Mouse (Mus musculus): ENCODE results near the gene Srp54c. TPM values are rescaled to one million over a fixed set of nuclear protein-coding genes. Genes with fewer than 3 reads are reported as not detected.

Srp54c gene
- polyA plus RNA-seq (2014; fragmentation: Illumina TruSeq; extraction: RNeasy Lipid Tissue Mini Kit (QIAGEN cat#74804); ENCODE audit: low read depth, low replicate concordance), result 145 TPM

GRCm38 (mm10) chr12:55229626-55230519, at the start of gene Srp54c:
Gene Srp54c (plus strand): TSS chr12:55230168.

GRCm38 (mm10) chr12:55199306-55199705, 30.7 kb upstream of the Srp54c start, which contains the start of gene 1700047I17Rik2:
Gene 1700047I17Rik2 (plus strand): TSS chr12:55199592.

GRCm38 (mm10) chr12:55299336-55299735, 69.4 kb downstream of the Srp54c start, which contains the start of gene 1110008L16Rik:
Gene 1110008L16Rik (plus strand): TSS chr12:55299577.

GRCm38 (mm10) chr12:55302485-55303441, 72.8 kb downstream of the Srp54c start, which contains the start of gene Ppp2r3c:
Gene Ppp2r3c (minus strand): TSS chr12:55302998.

Other genes starting within 250 kb of the Srp54c start
- gene Gm20403, start 243.6 kb upstream of the Srp54c start, polyA plus RNA-seq (2014; fragmentation: Illumina TruSeq; extraction: RNeasy Lipid Tissue Mini Kit (QIAGEN cat#74804); ENCODE audit: low read depth, low replicate concordance), result not detected
- 10.2 TPM for gene Baz1a, start 215.8 kb upstream of the Srp54c start, polyA plus RNA-seq (2014; fragmentation: Illumina TruSeq; extraction: RNeasy Lipid Tissue Mini Kit (QIAGEN cat#74804); ENCODE audit: low read depth, low replicate concordance)
- 25.8 TPM for gene 2700097O09Rik, start 150.1 kb upstream of the Srp54c start, polyA plus RNA-seq (2014; fragmentation: Illumina TruSeq; extraction: RNeasy Lipid Tissue Mini Kit (QIAGEN cat#74804); ENCODE audit: low read depth, low replicate concordance)
- gene Srp54a, start 149.9 kb upstream of the Srp54c start, polyA plus RNA-seq (2014; fragmentation: Illumina TruSeq; extraction: RNeasy Lipid Tissue Mini Kit (QIAGEN cat#74804); ENCODE audit: low read depth, low replicate concordance), result 481 TPM
- not detected for gene Fam177a, start 105.7 kb upstream of the Srp54c start, polyA plus RNA-seq (2014; fragmentation: Illumina TruSeq; extraction: RNeasy Lipid Tissue Mini Kit (QIAGEN cat#74804); ENCODE audit: low read depth, low replicate concordance)
- 1.8 TPM for gene Srp54b, start 75.1 kb upstream of the Srp54c start, polyA plus RNA-seq (2014; fragmentation: Illumina TruSeq; extraction: RNeasy Lipid Tissue Mini Kit (QIAGEN cat#74804); ENCODE audit: low read depth, low replicate concordance)
- gene 1700047I17Rik2, start 30.6 kb upstream of the Srp54c start, polyA plus RNA-seq (2014; fragmentation: Illumina TruSeq; extraction: RNeasy Lipid Tissue Mini Kit (QIAGEN cat#74804); ENCODE audit: low read depth, low replicate concordance), result 26.1 TPM
- 38.7 TPM for gene 1110008L16Rik, start 69.4 kb downstream of the Srp54c start, polyA plus RNA-seq (2014; fragmentation: Illumina TruSeq; extraction: RNeasy Lipid Tissue Mini Kit (QIAGEN cat#74804); ENCODE audit: low read depth, low replicate concordance)
- gene Ppp2r3c, start 72.8 kb downstream of the Srp54c start, polyA plus RNA-seq (2014; fragmentation: Illumina TruSeq; extraction: RNeasy Lipid Tissue Mini Kit (QIAGEN cat#74804); ENCODE audit: low read depth, low replicate concordance), result 23.6 TPM
- 337 TPM for gene Psma6, start 154.1 kb downstream of the Srp54c start, polyA plus RNA-seq (2014; fragmentation: Illumina TruSeq; extraction: RNeasy Lipid Tissue Mini Kit (QIAGEN cat#74804); ENCODE audit: low read depth, low replicate concordance)